Mouse (Mus musculus) CH12.LX (cell line): Measurements from ENCODE around the gene Sepsecs. TPM values are rescaled to one million over a fixed set of nuclear protein-coding genes. Genes with fewer than 3 reads are reported as not detected.

Source experiments
- DNase-seq: peaks from one replicate; pipeline ENCODE4 v3.0.0-alpha.2; 2013; ENCODE audit errors: extremely low read depth
- H3K27ac ChIP-seq: 2 replicates; pipeline ENCODE4 v1.5.1; 2012; ENCODE audit warnings: low read depth, mild to moderate bottlenecking, control low read depth, moderate library complexity; ENCODE audit not compliant: insufficient read depth
- H3K27me3 ChIP-seq: replicated peaks from 2 replicates; pipeline ENCODE3; 2012; ENCODE audit warnings: inconsistent platforms
- H3K36me3 ChIP-seq, 2 experiments: replicated peaks in 1 of 2; 2 replicates each; pipeline versions ENCODE3 to v1.6.1; 2012; ENCODE audit warnings: inconsistent platforms in 1 of 2, low read length in 1 of 2, mild to moderate bottlenecking in 1 of 2, mixed read lengths in 1 of 2, moderate library complexity in 1 of 2; ENCODE audit not compliant: control insufficient read depth in 1 of 2, insufficient read depth in 1 of 2
- H3K4me1 ChIP-seq, 2 experiments: 2 replicates each; pipeline ENCODE4 v1.6.1; 2012; ENCODE audit warnings: inconsistent platforms in 1 of 2, moderate library complexity in 1 of 2; ENCODE audit not compliant: insufficient read depth in 2 of 2, control insufficient read depth in 1 of 2
- H3K4me2 ChIP-seq: 2 replicates; pipeline ENCODE4 v1.6.1; 2012; ENCODE audit warnings: low read depth, mild to moderate bottlenecking, control low read depth; ENCODE audit not compliant: poor library complexity, insufficient read depth, severe bottlenecking
- H3K4me3 ChIP-seq, 3 experiments: fragments of 150-350 bp in 1 of 3; sonication (generic) in 1 of 3; replicated peaks in 1 of 3; 2 replicates each; pipeline versions ENCODE3 to v1.5.1; 2011 to 2012; ENCODE audit warnings: low read depth in 2 of 3, low read length in 2 of 3, mild to moderate bottlenecking in 2 of 3, moderate library complexity in 2 of 3, control low read depth in 1 of 3, improper control_type of control experiment in 1 of 3, inconsistent platforms in 1 of 3, mixed read lengths in 1 of 3; ENCODE audit not compliant: poor library complexity in 1 of 3
- H3K79me2 ChIP-seq: replicated peaks from 2 replicates; pipeline ENCODE4 v1.6.1; 2012; ENCODE audit warnings: mild to moderate bottlenecking, moderate library complexity; ENCODE audit not compliant: control insufficient read depth, poor library complexity, insufficient read depth, severe bottlenecking; ENCODE audit errors: extremely low read depth
- H3K9ac ChIP-seq: 2 replicates; pipeline ENCODE4 v1.6.1; 2012; ENCODE audit warnings: low read depth, mild to moderate bottlenecking, control low read depth, moderate library complexity; ENCODE audit not compliant: insufficient read depth
- H3K9me3 ChIP-seq: replicated peaks from 2 replicates; pipeline ENCODE3; 2012; ENCODE audit warnings: low read length, inconsistent platforms, mixed read lengths
- BHLHE40 ChIP-seq: IDR thresholded peaks from 2 replicates; pipeline ENCODE4 v1.6.1; 2011; ENCODE audit warnings: mild to moderate bottlenecking, low read depth, low read length, improper control_type of control experiment
- CHD1 ChIP-seq: IDR thresholded peaks from 2 replicates; pipeline ENCODE4 v1.6.1; 2012; ENCODE audit warnings: low read depth, low read length, improper control_type of control experiment, inconsistent platforms
- CHD2 ChIP-seq: IDR thresholded peaks from 2 replicates; pipeline ENCODE4 v1.6.1; 2011; ENCODE audit warnings: low read length, improper control_type of control experiment
- E2F4 ChIP-seq: IDR thresholded peaks from 2 replicates; pipeline ENCODE4 v1.6.1; 2011; ENCODE audit warnings: low read depth, low read length, improper control_type of control experiment; ENCODE audit not compliant: insufficient replicate concordance
- ELF1 ChIP-seq: IDR thresholded peaks from 2 replicates; pipeline ENCODE4 v1.6.1; 2014; ENCODE audit warnings: low read depth, mild to moderate bottlenecking, inconsistent platforms, low read length, improper control_type of control experiment
- GABPA ChIP-seq: IDR thresholded peaks from 2 replicates; pipeline ENCODE4 v1.6.1; 2012; ENCODE audit warnings: low read depth, low read length, improper control_type of control experiment, inconsistent platforms; ENCODE audit not compliant: insufficient replicate concordance
- HCFC1 ChIP-seq: IDR thresholded peaks from 2 replicates; pipeline ENCODE4 v1.6.1; 2012; ENCODE audit warnings: low read depth, mild to moderate bottlenecking, inconsistent platforms, low read length, improper control_type of control experiment
- IRF4 ChIP-seq: IDR thresholded peaks from 2 replicates; pipeline ENCODE4 v1.6.1; 2014; ENCODE audit warnings: low read depth, mild to moderate bottlenecking, inconsistent platforms, low read length, improper control_type of control experiment
- JUND ChIP-seq: conservative IDR thresholded peaks from 2 replicates; pipeline ENCODE4 v1.6.1; 2011; ENCODE audit warnings: low read depth, low read length, improper control_type of control experiment
- KAT2A ChIP-seq: IDR thresholded peaks from 2 replicates; pipeline ENCODE4 v1.6.1; 2012; ENCODE audit warnings: low read length, improper control_type of control experiment, inconsistent platforms; ENCODE audit not compliant: insufficient replicate concordance
- MAFK ChIP-seq: IDR thresholded peaks from 2 replicates; pipeline ENCODE4 v1.6.1; 2011; ENCODE audit warnings: low read length, improper control_type of control experiment; ENCODE audit not compliant: insufficient replicate concordance
- MAX ChIP-seq: IDR thresholded peaks from 2 replicates; pipeline ENCODE4 v1.6.1; 2011; ENCODE audit warnings: low read length, improper control_type of control experiment
- MAZ ChIP-seq: IDR thresholded peaks from 2 replicates; pipeline ENCODE4 v1.6.1; 2012; ENCODE audit warnings: low read depth, mild to moderate bottlenecking, inconsistent platforms, low read length, improper control_type of control experiment, moderate library complexity
- MEF2A ChIP-seq: IDR thresholded peaks from 2 replicates; pipeline ENCODE4 v1.6.1; 2014; ENCODE audit warnings: low read depth, mild to moderate bottlenecking, inconsistent platforms, low read length, improper control_type of control experiment, borderline replicate concordance
- MXI1 ChIP-seq: IDR thresholded peaks from 2 replicates; pipeline ENCODE4 v1.6.1; 2011; ENCODE audit warnings: mild to moderate bottlenecking, low read depth, low read length, improper control_type of control experiment
- MYC ChIP-seq: IDR thresholded peaks from 2 replicates; pipeline ENCODE4 v1.6.1; 2011; ENCODE audit warnings: low read depth, mild to moderate bottlenecking, improper control_type of control experiment, low read length
- NRF1 ChIP-seq: IDR thresholded peaks from 2 replicates; pipeline ENCODE4 v1.6.1; 2014; ENCODE audit warnings: low read depth, mild to moderate bottlenecking, inconsistent platforms, low read length, improper control_type of control experiment, moderate library complexity
- POLR2AphosphoS2 ChIP-seq: IDR thresholded peaks from 2 replicates; pipeline ENCODE4 v1.6.1; 2011; ENCODE audit warnings: low read depth, low read length, improper control_type of control experiment
- RAD21 ChIP-seq: IDR thresholded peaks from 2 replicates; pipeline ENCODE4 v1.6.1; 2011; ENCODE audit warnings: low read depth, mild to moderate bottlenecking, low read length, improper control_type of control experiment, moderate library complexity
- TCF12 ChIP-seq: IDR thresholded peaks from 2 replicates; pipeline ENCODE4 v1.6.1; 2014; ENCODE audit warnings: low read depth, mild to moderate bottlenecking, inconsistent platforms, low read length, improper control_type of control experiment
- ZKSCAN1 ChIP-seq: IDR thresholded peaks from 2 replicates; pipeline ENCODE4 v1.6.1; 2012; ENCODE audit warnings: low read depth, inconsistent platforms, low read length, improper control_type of control experiment, borderline replicate concordance
- ZNF384 ChIP-seq: IDR thresholded peaks from 2 replicates; pipeline ENCODE4 v1.6.1; 2012; ENCODE audit warnings: low read depth, low read length, improper control_type of control experiment, inconsistent platforms
- dilution Hi-C: fragments of 300-500 bp; cut with MboI; formaldehyde crosslinking; loops from 2 replicates; pipeline ENCODE4 v1.14.3; 2020; ENCODE audit warnings: low sequenced_read_pairs; ENCODE audit not compliant: extremely low pct_unique_long_range_greater_than_20kb, extremely low pct_ligation_motif_present
- in situ Hi-C: fragments of 300-500 bp; cut with MboI; formaldehyde crosslinking; loops from 3 replicates; pipeline ENCODE4 v1.14.3; 2019; ENCODE audit warnings: low sequenced_read_pairs, low pct_ligation_motif_present, low pct_unique_long_range_greater_than_20kb, mixed read lengths
- polyA plus RNA-seq: library from polyadenylated mRNA; unstranded; fragments of >175 nt; gene quantifications from 2 replicates; pipeline ENCODE4 v1.2.1, GENCODE M21; 2012; ENCODE audit warnings: low read depth; ENCODE audit not compliant: insufficient read length
- total RNA-seq, 2 experiments: library from RNA; depleted of rRNA; stranded (reverse); fragments of 300-350 nt in 1 of 2; fragments of >200 nt in 1 of 2; gene quantifications; 2 replicates each; pipeline ENCODE4 v1.2.3; 2012 to 2014

The Sepsecs gene
- total and polyA plus RNA-seq, 3 experiments = 9.1 to 10.8 (median 9.3) TPM

DNA sequence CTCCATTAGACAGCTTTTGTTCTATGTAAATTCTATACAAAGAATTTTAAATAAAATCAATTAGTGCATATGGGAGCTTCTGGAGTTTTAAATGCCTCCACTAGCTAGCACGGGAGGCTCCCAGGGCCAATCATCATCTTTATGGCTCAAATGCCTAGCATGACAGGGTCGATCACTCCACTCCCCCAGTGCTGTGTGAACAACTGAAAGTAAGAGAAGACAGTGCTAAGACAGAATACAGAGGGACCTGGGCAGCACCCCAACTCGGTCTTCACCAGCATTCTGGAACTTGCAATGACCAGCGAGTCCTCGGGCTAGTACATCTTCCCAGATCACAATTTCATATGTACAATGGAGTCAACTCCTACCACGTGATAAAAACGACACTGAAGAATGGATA lies 16.9 kb downstream of the Sepsecs start:
- H3K4me2 ChIP-seq = no peak overlapping the region
- H3K9ac ChIP-seq = no peak overlapping the region
- H3K9me3 ChIP-seq = no peaks in the 10 kb centered on the region
- in situ Hi-C loops (no loop called here), dilution Hi-C loops (no loop called here)
- no peaks in the 10 kb centered on the region for H3K27me3 ChIP-seq
- peaks cover 40 to 70% of the 10 kb centered on the region in 2 experiments for H3K36me3 ChIP-seq
- H3K4me1 ChIP-seq = no peaks in the 10 kb centered on the region
- no peak for DNase-seq
- H3K79me2 ChIP-seq = no peaks in the 10 kb centered on the region
- no peak overlapping the region for H3K27ac ChIP-seq
- TF ChIP-seq E2F4 = no peak
- no peak for TF ChIP-seq ZKSCAN1
- no peak for TF ChIP-seq CHD2
- no peak for TF ChIP-seq RAD21
- TF ChIP-seq CHD1 = no peak
- no peak for TF ChIP-seq IRF4
- TF ChIP-seq MYC = no peak
- TF ChIP-seq KAT2A = no peak
- TF ChIP-seq, all 38 proteins: peak for 0
- no peak overlapping the region for H3K4me3 ChIP-seq

DNA sequence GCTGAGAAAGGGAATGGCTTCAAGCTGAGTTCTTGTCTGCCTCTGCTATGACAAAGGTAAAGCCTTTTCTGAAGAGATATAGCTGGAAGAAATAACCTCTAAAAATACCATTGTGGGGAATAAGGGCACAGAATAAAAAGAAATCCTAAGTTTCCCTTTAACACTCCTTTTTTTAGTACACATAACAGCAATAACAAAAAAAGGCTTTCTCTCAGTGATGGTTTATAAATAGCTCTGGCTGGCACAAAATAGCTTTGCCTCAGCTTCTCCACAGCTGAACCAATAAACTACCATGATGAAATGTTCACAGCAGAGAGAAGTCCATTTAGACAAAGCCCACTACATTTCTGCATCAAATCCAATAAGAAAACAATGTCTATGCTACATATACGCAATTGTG lies 17.4 kb downstream of the Sepsecs start:
- Histone ChIP-seq H3K4me2 (no peak overlapping the region), H3K36me3 (peaks cover 37 to 69% of the 10 kb centered on the region in 2 experiments), H3K9me3 (no peaks in the 10 kb centered on the region), H3K27me3 (no peaks in the 10 kb centered on the region), H3K4me3 (no peak overlapping the region), H3K27ac (no peak overlapping the region), H3K9ac (no peak overlapping the region), H3K4me1 (no peaks in the 10 kb centered on the region), H3K79me2 (no peaks in the 10 kb centered on the region)
- in situ Hi-C loops (no loop called here), dilution Hi-C loops (no loop called here)
- TF ChIP-seq CHD1 (no peak), ELF1 (no peak), GABPA (no peak), NRF1 (no peak), MAX (no peak), HCFC1 (no peak), MXI1 (no peak), IRF4 (no peak), ZKSCAN1 (no peak), MAZ (no peak), MEF2A (no peak), JUND (no peak), BHLHE40 (no peak), MAFK (no peak), MYC (no peak), POLR2AphosphoS2 (no peak), ZNF384 (no peak), TCF12 (no peak)
- DNase-seq = no peak
